Mouse (Mus musculus) G1E (cell line): ENCODE results near the gene Pak6.

Source experiments
- CTCF ChIP-seq: IDR thresholded peaks from 2 replicates; pipeline ENCODE4 v1.5.1; 2012; ENCODE audit warnings: low read depth, low read length, inconsistent platforms, mixed read lengths
- TAL1 ChIP-seq: conservative IDR thresholded peaks from 2 replicates; pipeline ENCODE4 v1.6.1; 2012; ENCODE audit warnings: low read depth, low read length, inconsistent platforms, mixed read lengths

GRCm38 (mm10) chr2:118620101-118620500, 43.0 kb upstream of the Pak6 start:
- TF ChIP-seq TAL1 (no peak), CTCF (no peak)
